Mouse (Mus musculus) urinary bladder, postnatal 4 days (tissue): ENCODE data around the gene Dcun1d4.

Experiments used
- DNase-seq, 2 experiments: peaks; one replicate each; pipeline ENCODE4 v3.0.0; 2021 to 2022; ENCODE audit warnings: low spot score in 2 of 2

Dcun1d4 gene

GRCm38 (mm10) chr5:73498559-73498958 is 17.8 kb downstream of the Dcun1d4 start:
- DNase-seq: no peak

GRCm38 (mm10) chr5:73500867-73501440 is 20.2 kb downstream of the Dcun1d4 start:
- no peak for DNase-seq

- no peak for DNase-seq
Observed at GRCm38 (mm10) chr5:73502422-73502821, 21.6 kb downstream of the Dcun1d4 start.

- DNase-seq: no peak
Observed at GRCm38 (mm10) chr5:73503015-73503757, 22.4 kb downstream of the Dcun1d4 start.

GRCm38 (mm10) chr5:73511074-73511473 is 30.3 kb downstream of the Dcun1d4 start:
- no peak for DNase-seq

GRCm38 (mm10) chr5:73512241-73512640 is 31.4 kb downstream of the Dcun1d4 start:
- no peak for DNase-seq

GRCm38 (mm10) chr5:73512661-73513060 is 31.9 kb downstream of the Dcun1d4 start:
- DNase-seq: no peak

GRCm38 (mm10) chr5:73514202-73514601 is 33.4 kb downstream of the Dcun1d4 start:
- DNase-seq: no peak

- DNase-seq: no peak
Observed at GRCm38 (mm10) chr5:73517299-73517698, 36.5 kb downstream of the Dcun1d4 start.

GRCm38 (mm10) chr5:73518424-73519211 is 37.8 kb downstream of the Dcun1d4 start:
- no peak for DNase-seq

GRCm38 (mm10) chr5:73520787-73521186 is 40.0 kb downstream of the Dcun1d4 start:
- no peak for DNase-seq

GRCm38 (mm10) chr5:73523227-73523626 is 42.4 kb downstream of the Dcun1d4 start:
- no peak for DNase-seq

GRCm38 (mm10) chr5:73524300-73525000 is 43.6 kb downstream of the Dcun1d4 start:
- DNase-seq: no peak

- no peak for DNase-seq
Observed at GRCm38 (mm10) chr5:73532222-73532621, 51.4 kb downstream of the Dcun1d4 start.

GRCm38 (mm10) chr5:73532879-73533278 is 52.1 kb downstream of the Dcun1d4 start:
- no peak for DNase-seq

- DNase-seq: no peak
Observed at GRCm38 (mm10) chr5:73537669-73538068, 56.9 kb downstream of the Dcun1d4 start.

GRCm38 (mm10) chr5:73538586-73539298 is 57.9 kb downstream of the Dcun1d4 start:
- DNase-seq: no peak

GRCm38 (mm10) chr5:73539848-73540510 is 59.2 kb downstream of the Dcun1d4 start:
- no peak for DNase-seq

GRCm38 (mm10) chr5:73540511-73540871 is 59.7 kb downstream of the Dcun1d4 start:
- no peak for DNase-seq

- no peak for DNase-seq
Observed at GRCm38 (mm10) chr5:73544111-73544753, 63.4 kb downstream of the Dcun1d4 start.
